Mouse (Mus musculus): ENCODE results near the gene Tbc1d2b.

The Tbc1d2b gene

DNA sequence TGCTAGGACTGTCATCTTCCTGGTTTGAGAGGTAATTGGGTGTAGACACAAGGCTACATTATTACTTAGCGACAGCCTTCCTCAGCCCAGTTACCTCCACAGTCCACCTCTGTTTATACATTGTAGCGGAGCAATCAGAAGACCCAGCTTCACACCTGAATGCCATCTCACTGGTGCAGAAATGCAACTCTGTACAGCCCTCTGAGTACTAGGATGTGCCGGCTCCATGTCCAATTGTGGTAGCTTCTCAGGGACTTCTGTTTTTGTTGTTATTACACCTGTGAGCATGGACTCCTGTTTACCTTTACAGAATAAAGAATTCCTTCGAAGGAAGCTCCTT is 7.3 kb downstream of the Tbc1d2b start:
- DNase-seq = no peak

DNA sequence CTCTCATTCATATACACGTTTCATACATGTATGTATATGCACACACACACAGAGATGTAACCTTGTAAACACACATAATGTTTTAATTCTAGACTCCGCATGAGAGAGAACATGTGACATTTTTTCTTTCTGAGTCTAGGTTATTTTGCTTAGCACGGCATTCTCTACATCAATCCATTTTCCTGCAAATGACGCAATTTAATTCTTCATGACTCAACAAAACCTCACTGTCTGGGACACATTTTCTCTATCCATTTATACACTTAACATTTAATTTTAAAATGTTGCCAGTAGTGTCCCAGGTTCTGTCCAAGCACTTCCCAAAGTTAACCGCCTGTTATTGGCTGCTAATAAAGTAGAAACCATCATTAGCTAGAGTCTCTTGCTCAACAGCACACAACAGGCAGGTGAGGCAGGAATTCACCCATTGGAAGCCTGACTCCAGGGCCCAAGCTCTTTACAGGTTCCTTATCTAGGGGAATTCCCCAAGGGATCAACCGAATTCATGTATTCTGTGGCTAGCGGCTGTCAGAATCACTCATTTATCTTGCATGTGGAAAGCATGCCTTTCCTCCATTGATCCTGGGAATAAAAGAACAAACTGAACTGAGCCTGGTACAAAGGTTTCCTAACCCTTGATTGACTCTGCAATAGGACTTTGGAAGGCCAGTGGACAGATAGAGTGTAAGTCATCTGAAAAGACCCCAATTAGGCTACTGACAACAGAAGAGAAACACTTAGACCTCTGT is 7.8 kb downstream of the Tbc1d2b start:
- no peak for DNase-seq

DNA sequence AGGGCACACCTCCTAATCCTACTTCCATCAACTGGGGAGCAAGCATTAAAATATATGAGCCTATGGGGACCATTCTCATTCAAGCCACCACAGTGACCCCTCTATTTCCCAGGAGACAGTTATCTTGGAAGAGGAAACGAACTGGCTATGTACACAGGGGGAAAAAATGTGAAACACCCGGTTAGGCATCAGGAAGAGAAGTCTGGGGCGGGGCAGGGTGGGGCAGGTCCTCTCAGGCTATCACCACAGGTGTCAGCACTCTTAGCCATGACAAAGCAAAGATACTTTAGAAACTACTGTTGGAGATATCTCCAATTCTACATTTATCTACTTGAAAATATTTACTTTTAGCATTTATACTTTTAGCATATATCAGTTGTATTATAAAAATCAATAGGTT is 8.5 kb downstream of the Tbc1d2b start:
- no peak for DNase-seq

DNA sequence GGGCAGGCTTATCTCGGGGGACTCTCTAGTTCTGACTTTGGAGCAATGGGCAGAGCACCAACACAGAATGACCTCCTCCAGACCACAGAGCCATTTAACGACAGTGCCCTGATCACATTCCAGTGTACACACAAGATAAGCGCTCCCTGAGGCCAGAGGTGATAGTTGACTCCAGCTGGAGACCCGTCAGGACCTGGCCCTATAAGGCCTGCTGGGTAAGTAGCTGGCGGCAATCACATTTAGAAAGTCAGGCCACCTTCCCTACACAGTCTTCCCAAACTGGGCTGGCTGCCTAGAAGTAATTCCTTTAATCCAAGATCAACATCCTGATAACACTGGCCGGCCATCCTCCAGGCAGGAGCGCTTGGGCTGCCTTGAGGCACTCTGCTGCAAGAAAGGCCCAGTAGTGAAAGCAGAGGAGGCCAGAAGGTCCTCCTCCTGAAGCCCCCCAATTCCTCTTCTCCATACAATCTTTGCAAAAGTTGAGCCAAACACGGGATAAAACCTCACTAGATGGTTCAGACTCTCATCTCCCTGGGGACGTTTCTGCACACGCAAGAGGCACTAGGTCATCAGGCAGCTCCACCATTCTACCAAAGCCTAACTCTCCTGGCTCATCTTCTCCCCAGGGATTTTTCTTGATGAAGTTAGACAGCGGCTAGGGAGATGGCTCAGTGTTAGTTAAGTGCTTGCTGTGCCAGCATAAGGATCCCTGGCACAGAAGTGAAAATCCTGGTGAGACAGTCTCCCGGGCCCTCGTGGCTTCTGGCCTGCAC is 9.8 kb downstream of the Tbc1d2b start:
- no peak for DNase-seq

DNA sequence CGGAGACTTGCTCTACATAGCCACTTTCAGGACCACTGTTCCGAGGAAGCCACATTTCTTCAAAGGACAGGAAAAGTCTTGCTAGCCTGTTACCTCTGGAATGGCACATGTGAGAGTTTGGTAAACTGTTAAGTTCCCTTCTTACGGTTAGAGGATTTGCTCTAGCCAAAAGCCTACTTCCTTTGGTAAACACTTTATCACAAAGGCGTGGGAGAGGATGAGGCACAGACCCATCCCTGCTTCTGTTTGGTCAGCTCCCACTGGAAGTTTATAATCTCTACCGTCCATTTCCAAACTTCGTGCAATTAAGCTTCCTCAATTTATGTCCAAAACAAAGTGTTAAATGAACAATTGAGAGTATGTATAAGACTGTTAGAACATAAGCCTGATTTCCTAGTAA is 10.5 kb downstream of the Tbc1d2b start:
- DNase-seq = no peak

DNA sequence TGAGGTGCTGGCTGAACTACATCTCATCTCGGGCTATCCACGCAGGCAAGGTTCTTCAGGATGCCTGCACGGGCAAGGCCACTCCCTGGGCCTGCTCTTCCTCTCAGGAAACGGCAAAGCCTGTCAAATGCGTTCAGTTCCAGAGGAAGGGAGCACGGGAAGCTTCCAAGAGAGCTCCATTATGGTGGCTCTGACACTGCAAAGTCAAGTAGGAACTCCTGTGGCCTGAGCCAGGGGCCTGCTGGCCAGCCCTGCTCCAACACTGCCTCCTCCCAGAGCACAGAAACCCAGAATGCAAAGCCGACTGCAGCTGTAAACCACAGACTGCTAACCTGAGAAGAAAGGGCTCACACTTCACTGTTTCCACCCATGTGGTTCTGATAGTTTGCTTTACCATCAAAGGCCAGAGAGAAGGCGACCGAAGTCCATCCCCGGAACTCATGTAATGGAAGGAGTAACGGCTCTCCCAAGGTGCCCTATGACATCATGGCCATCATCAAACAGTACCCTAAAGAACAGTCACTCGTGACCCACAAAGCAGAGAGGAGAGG is 11.1 kb downstream of the Tbc1d2b start:
- peak; percentile 59 for DNase-seq

DNA sequence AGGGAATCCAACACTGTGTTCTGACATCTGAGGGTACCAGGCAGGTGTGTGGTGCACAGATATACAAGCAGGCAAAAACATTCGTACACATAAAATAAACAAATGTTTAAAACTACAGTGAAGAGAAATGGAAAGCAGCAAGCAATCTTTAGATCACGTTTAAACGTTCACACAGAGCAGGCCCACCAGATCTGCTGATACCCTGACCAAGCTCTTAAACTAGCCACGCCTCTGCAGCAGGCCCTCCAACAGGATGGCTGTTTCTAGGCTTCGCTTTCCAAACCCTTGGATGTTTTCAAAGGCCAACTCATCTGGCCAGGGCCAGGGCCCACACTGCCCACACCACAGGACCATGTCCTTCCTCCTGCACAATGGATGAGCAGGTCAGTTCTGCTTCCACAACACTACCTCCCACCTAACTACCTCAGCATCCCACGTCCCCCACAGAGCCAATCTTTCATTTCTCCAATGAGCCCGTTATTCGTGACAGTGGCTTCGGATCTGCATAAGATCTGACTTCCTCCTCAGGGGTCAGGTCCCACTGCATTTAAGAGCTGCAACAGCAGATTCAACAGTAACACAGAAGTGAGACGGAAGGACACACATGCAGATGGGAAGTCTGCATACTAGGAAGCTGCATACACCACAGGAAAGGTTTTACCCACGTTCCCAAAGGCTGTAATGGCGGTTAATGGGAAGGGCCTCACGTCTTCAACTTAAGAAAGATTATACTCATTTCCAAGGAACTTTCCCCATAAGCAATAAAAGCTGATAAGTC is 12.7 kb downstream of the Tbc1d2b start:
- no peak for DNase-seq

DNA sequence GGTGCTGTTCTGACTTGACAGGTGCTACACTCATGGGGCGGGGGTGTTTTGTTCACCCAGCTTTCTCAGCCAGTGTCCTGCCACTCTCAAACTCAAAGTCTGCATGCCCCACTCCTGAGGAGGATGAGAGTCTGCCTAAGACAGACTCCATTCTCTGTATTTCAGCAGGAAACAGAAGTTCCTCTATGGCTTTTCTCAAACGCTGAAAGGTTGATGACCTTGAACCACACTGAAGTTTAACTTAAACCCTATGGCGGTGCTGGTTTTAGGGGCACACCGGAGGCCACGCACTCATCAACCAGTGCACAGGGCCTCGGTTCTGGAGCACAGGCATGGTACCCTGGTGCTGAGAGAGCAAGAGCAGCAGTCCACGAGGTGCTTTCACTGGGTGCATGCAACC is 13.4 kb downstream of the Tbc1d2b start:
- no peak for DNase-seq

DNA sequence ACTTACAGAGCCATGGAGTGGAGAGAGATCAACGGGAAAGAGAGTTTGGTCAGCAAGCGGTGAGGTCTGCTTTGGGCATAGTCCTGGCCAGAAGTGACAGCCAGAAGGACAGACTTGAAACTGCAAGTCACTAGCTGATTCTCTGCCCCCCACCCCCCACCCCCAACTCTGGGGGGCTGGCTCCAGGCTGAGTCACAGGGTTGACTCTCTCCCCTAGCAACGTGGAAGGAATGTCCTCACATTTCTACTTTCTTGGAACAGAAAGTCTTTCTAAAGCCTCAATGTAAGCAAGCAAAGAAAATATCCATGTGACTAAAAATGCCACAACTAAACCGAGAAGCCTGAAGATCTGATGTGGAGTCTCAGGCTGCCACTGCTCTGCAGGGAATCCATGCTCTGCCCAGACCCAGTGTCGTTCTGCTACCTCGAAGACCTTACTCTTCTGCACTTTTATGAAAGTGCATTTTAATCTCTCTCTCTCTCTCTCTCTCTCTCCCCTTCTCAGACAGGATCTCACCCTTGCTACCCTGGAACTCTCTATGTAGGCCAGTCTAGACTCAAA is 14.7 kb downstream of the Tbc1d2b start:
- no peak for DNase-seq

DNA sequence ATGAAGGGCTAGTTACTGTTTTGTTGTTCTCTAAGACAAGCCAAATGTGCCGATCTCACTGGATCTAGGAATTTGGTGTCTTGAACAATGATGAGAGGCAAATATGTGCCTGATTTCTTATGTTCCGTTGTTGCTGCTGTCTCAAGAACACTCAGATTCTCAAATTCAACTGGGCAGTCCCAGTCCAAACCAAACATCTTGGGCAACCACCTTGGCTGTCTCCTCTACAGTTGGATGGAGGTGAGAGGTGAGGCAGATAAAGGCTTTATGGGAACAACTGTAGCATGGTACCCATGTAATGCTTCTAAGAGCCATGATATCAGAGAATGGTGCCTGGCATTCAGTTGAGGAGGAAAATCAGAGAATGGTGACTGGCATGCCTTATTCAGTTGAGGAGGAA is 17.4 kb downstream of the Tbc1d2b start:
- no peak for DNase-seq

DNA sequence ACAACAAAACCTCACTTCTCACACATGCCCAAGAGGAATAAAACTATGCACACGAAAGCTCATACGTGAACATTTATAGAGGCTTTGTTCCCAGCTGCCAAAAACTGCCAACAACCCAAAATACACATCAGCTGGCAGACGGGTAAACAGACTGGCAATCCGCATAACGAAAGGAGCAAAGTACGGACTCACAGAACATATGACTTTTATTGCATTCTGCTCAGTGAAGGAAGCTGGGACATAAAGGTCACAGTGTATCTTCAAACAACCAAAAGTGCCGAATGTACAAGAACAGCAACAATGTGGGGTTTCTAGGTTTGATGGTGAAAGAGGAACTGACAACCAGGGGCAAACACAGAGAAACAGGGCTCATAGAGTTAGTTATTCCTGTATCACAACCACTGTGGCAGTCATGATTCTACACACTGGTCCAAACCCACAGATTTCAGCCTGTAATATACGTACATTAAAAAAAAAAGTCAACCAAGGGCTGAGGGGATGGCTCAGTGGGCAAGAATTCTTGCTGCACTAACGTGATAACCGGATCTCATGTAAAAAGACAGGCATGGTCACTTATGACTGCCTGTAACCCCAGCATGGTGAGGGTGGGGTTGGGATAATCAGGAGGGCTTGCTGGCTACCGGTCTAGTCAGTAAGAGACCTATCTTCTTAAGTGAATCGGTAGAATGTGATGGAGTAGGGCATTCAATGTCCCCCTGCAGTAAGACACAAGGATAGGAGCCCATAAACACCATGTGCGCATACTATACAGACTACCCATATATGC is 19.4 kb downstream of the Tbc1d2b start:
- DNase-seq = no peak

DNA sequence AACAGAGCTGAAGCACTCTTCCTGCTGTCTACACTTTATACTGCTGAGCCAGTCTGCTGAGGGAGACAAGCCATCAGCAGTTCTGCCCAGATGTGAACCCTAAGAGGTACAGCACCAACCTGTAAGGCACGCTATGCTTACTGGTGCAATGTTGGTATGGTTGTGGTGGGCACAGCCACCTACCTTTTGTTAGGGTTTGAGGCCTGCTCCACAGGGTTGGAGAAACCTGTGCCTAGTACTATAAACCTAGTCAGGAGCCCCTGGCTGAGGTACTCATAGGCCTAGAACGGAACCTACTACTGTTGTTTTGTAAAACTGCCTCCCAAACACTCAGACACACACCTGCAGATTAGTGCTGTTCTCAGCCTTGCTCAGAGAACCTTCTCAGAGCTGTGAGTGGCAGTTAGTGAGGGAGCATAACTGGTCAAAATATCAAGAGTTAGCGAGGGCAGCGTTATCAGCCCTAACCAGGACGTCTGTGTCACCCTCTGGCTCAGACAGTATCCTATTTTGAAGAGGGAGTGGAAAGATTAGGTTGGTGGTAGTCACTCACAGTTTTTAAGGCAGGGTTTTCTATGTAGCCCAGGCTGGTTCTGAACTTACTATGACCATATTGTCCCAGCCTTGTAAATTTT is 20.3 kb downstream of the Tbc1d2b start:
- no peak for DNase-seq

DNA sequence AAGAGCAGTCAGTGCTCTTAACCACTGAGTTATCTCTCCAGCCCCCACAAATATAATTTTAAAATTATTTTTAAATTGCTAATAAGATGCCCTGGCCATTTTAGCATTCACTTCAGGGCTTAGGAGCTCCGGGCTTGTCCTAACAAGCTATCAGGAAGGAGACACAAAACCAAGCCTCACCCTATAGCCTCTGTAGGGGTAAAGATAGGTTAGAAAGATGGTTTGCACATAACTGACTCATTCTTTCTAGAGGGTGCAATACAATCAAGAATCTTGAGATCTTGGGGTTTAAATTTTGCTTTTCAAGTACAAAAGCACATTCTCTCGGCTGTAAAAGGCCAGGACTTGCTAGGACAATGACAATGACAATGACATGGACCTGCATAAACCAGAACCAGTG is 21.6 kb downstream of the Tbc1d2b start:
- no peak for DNase-seq

DNA sequence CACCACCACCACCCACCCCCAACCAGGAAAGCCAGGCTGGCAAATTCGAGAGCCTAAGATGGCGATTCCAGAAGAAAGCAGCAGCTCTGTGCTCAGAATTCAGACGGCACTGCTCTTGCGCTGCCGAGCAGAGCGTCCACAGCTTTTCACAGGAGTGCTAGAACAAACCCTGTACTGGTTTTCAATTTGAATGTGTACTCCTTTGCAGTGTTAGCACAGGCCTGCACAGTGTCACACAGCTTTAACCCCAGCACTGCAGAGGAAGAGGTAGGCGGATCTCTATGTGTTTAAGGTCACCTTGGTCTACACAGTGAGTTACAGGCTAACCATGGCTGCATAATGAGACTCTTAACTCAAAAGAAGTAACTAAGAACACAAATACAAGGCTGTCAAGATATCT is 22.3 kb downstream of the Tbc1d2b start:
- no peak for DNase-seq

DNA sequence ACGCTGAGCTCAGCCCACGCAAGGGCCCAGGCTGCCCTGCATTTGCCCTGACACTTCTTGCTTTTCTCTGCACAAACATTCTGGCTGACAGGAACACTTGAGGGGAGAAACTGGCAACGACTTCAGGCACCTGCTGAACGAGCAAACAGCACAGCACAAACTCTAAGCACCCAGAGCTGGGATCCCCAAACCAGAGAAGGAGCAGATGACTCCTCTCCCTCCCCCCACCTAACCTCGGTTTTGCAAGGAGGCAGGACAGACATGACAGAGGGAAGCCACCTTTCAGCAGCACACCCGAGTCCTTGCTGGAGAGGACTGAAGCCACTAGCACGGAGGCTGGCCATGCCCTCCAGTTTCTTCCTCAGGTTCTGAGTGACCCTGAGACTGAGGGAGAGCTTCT is 23.3 kb downstream of the Tbc1d2b start:
- DNase-seq = peak; percentile 67

DNA sequence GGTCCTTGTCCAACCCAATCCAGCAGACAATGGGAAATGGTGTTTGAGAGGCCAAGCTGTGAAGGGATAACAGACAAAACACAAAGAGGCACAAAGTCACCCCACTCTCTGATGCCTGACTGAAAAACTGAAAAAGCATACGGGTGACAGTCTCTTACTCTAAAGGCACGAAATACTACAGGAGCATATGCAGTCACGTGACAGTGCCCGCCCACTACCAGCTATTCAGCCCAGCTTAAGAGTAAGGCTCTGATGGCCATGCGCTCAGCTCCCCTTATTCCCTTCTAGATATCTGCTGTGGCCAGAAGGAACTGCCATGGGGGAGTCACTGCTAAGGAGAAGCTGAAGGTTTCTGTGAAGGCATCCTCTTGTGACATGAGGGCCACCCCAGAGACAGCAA is 24.8 kb downstream of the Tbc1d2b start:
- no peak for DNase-seq

DNA sequence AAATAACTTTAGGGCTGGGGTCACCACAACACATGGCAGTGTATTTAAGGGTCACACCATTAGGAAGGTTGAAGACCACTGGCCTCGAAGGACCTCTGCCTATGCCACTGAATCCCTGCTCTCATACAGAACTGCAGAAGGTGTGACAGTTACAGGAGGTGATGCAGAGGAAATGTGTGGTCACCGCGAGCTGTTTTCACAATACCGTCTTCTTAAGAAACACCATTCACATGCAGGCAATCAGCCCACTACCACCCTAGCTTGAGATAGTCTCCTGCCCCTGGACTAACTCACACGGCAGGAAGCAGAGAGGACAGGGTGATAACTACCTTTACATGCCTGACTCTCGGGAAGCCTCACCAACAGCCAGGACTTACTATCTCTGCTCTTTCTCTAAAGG is 25.4 kb downstream of the Tbc1d2b start:
- DNase-seq = no peak

DNA sequence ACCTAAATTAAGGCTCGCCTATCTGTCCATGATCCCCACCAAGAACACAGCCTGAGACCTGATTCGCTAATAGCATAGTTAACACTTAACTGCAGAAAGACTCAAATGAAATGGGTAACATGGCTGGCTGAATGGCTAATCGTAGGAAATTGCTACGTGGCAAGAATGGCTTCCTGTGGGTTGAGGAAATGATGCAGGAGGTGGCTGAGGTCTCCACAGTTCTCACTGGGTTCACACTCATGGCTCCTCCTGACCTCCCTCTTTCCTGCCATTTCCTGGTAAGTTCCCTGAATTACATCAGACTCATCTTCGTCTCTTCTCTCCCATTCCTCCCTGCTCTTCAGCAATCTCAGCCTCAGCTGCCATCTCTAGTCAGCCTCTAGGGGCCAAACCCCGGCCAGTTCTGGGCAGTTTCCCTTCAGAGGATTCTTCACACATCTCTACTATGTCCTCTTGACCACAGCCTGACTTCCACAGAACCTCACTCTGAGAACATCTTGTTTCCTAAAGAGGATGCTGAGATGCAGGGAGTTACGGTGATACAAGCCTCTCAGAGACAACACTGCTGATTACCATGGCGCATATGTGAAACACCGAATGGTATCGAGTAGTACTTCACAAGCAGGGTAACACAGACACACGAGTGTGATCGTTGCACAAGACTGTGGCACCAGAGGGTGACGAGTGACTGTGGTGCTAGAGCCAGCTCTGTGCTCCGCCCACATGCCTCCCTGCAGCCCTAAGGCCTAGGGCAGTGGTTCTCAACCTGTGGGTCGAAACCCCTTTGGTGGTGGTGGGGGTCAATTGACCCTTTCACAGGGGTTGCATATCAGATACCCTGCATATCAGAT is 26.1 kb downstream of the Tbc1d2b start:
- no peak for DNase-seq

DNA sequence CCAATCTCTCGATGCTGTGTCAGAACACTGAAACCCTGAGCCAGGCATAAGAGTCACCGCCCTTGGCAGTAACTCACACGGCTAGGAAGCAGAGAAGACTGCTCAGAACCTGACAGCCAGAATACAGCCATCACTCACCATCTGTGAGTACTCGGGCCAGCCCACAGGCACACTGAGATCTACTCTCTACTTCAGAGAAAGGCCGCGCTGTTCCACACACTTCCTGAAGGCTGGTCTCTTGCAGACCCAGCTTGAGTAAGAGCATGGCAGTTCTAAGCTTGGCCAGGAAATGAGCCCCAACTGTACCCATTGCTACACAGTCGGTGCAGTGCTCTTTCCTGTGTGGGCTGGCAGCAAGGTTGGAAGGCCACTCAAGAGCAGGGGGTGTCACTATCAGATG is 27.7 kb downstream of the Tbc1d2b start:
- peak; percentile 78 for DNase-seq

DNA sequence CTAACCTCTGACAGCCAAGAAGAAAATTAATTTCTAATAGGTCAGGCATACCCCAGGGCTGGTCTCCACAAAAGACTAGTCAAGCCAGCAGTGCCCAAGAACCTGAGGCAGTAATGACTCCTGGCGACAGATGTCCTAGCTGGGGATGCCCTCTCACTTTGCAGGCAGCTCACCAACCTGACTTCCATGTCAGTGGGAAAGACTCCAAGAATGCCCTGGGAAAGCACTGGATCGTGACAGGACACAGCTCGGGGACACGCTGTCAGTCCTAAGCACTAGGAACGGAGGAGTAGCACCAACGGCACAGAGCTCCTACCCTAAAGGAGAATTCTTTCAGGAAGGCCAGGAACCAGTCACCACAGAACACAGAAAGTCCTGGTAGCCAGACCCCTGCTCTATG is 28.3 kb downstream of the Tbc1d2b start:
- no peak for DNase-seq

DNA sequence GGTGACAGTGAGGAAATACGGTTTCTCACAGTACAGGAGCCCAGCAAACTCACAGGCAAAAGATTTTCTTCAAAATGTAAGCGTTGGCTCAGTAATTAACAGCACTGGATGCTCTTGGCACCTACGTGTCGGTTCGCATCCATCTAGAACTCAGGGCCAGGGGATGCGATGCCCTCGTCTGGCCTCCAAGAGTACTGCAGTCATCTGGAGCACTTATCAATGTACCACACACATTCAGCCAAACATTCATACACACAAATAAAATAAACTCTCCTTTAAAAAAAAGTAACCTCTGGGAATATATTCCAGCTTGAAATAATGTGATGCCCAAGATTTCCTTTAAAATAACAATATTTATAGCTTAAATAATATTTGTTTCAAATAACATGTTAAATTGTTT is 29.0 kb downstream of the Tbc1d2b start:
- DNase-seq = peak; percentile 61
